Comparison of ENCODE assay signal across 9 mouse cellular contexts in genomic region chr9:95405946-95406570, GRCm38 (mm10). TPM values are rescaled to one million over a fixed set of nuclear protein-coding genes. Genes with fewer than 3 reads are reported as not detected.
DNase-seq lines count a peak whose midpoint lies in the region; ATAC-seq and TF ChIP-seq lines count a peak whose summit lies in the region.
"Had no signal": no experiment of that assay in that cellular context is flagged by ENCODE, and none has a peak within 500 bp of the region (broad histone marks: within the 10 kb centered on the region; RNA-seq: fewer than 3 reads in every experiment).

No protein-coding gene starts in this region.

- no peak for TF ChIP-seq CTCF in kidney, adult 2 months (conservative IDR thresholded peaks at IDR 0.05; ENCODE audit: insufficient read depth, insufficient read length, low read depth, low read length)

- DNase-seq in kidney, adult 2 months, result peak; percentile 2
- DNase-seq in kidney, adult 11 months, result no peak
- DNase-seq in ZHBTc4 (ENCODE audit: low read depth, low spot score), result peak; percentile 60
- peak; percentile 31 for DNase-seq in left cerebral cortex, postnatal 4 days
- DNase-seq in midbrain, embryonic 14.5 days, result peak; percentile 68
- peak; percentile 7 to 10 for DNase-seq in urinary bladder, postnatal 36 days (ENCODE audit: low spot score in 2 of 2)

- peak overlapping the region; percentile 89 for H3K9ac ChIP-seq in embryonic facial prominence, embryonic 13.5 days
- peak overlapping the region; percentile 78 for H3K9ac ChIP-seq in heart, embryonic 16.5 days (ENCODE audit: low read length)
- peak overlapping the region; percentile 82 for H3K9ac ChIP-seq in midbrain, embryonic 14.5 days (replicated peaks; ENCODE audit: low read length)

- H3K27me3 ChIP-seq in kidney, adult 2 months (replicated peaks; ENCODE audit: control insufficient read depth, insufficient read depth, low read length), result peaks cover 3% of the 10 kb centered on the region; the same call in 1 of the 2 replicates
- H3K27me3 ChIP-seq in embryonic facial prominence, embryonic 13.5 days, result peaks cover 13% of the 10 kb centered on the region
- H3K27me3 ChIP-seq in heart, embryonic 16.5 days (ENCODE audit: control insufficient read depth, insufficient read depth, low read length), result peaks cover 19% of the 10 kb centered on the region
- H3K27me3 ChIP-seq in midbrain, embryonic 14.5 days (ENCODE audit: control insufficient read depth, insufficient read depth, low read length), result no peaks in the 10 kb centered on the region; the same call in 1 of the 2 replicates

- H3K4me3 ChIP-seq in kidney, adult 2 months (ENCODE audit: insufficient read depth, low read depth, low read length), result peak overlapping the region; percentile 49
- H3K4me3 ChIP-seq in embryonic facial prominence, embryonic 13.5 days, result peak overlapping the region; percentile 81
- peak overlapping the region; percentile 79 for H3K4me3 ChIP-seq in heart, embryonic 16.5 days (ENCODE audit: low read length)
- peak overlapping the region; percentile 66 for H3K4me3 ChIP-seq in midbrain, embryonic 14.5 days (replicated peaks; ENCODE audit: low read depth, low read length)

- no peak for ATAC-seq in embryonic facial prominence, embryonic 13.5 days (ENCODE audit: insufficient number of reproducible peaks, insufficient read depth, low FRiP score, low TSS enrichment, low read depth)
- peak; percentile 14 for ATAC-seq in heart, embryonic 16.5 days (replicated peaks; ENCODE audit: extremely low read depth, insufficient read depth, low FRiP score)
- ATAC-seq in midbrain, embryonic 14.5 days (ENCODE audit: low FRiP score, low TSS enrichment), result peak; percentile 36

- no peaks in the 10 kb centered on the region for H3K36me3 ChIP-seq in kidney, adult 2 months (ENCODE audit: control insufficient read depth, insufficient read depth, low read length)
- peaks cover 9% of the 10 kb centered on the region; the same call in 1 of the 2 replicates for H3K36me3 ChIP-seq in embryonic facial prominence, embryonic 13.5 days
- H3K36me3 ChIP-seq in heart, embryonic 16.5 days (ENCODE audit: control insufficient read depth, insufficient read depth), result no peaks in the 10 kb centered on the region
- no peaks in the 10 kb centered on the region for H3K36me3 ChIP-seq in midbrain, embryonic 14.5 days (ENCODE audit: control insufficient read depth, insufficient read depth, low read length)
- H3K36me3 ChIP-seq: G1E had no signal

- no peaks in the 10 kb centered on the region for H3K4me1 ChIP-seq in kidney, adult 2 months (ENCODE audit: control insufficient read depth, insufficient read depth, low read length)
- H3K4me1 ChIP-seq in embryonic facial prominence, embryonic 13.5 days, result peaks cover 43% of the 10 kb centered on the region
- H3K4me1 ChIP-seq in heart, embryonic 16.5 days (ENCODE audit: control insufficient read depth, insufficient read depth, low read length), result peaks cover 13% of the 10 kb centered on the region
- H3K4me1 ChIP-seq in midbrain, embryonic 14.5 days (ENCODE audit: control insufficient read depth, insufficient read depth, low read length), result peaks cover 9% of the 10 kb centered on the region; the same call in 1 of the 2 replicates

- intact Hi-C loops in left cerebral cortex, postnatal 4 days (cut with DNase I), result loop anchor here (2.0 to 10.0 kb wide), 3 partner anchors 67 to 667 kb away; no protein-coding TSS in a partner anchor

- TF ChIP-seq POLR2A in kidney, adult 2 months (IDR thresholded peaks at IDR 0.05; ENCODE audit: low read depth, low read length), result no peak

- 2% methylated on average over 71 of the region's 72 CpGs for WGBS in kidney, adult 2 months
- under 1% methylated on average over 72 of the region's 72 CpGs for WGBS in embryonic facial prominence, embryonic 13.5 days
- WGBS in heart, embryonic 16.5 days, result under 1% methylated on average over 71 of the region's 72 CpGs
- WGBS in midbrain, embryonic 14.5 days, result under 1% methylated on average over 70 of the region's 72 CpGs

- H3K27ac ChIP-seq in kidney, adult 2 months (ENCODE audit: insufficient read depth, low read depth, low read length), result peak overlapping the region; percentile 69; the same call in 1 of the 2 replicates
- peak overlapping the region; percentile 90 for H3K27ac ChIP-seq in embryonic facial prominence, embryonic 13.5 days
- peak overlapping the region; percentile 42; the same call in 1 of the 2 replicates for H3K27ac ChIP-seq in heart, embryonic 16.5 days (ENCODE audit: low read length)
- H3K27ac ChIP-seq in midbrain, embryonic 14.5 days (replicated peaks; ENCODE audit: low read depth, low read length), result peak overlapping the region; percentile 80

- no peaks in the 10 kb centered on the region for H3K9me3 ChIP-seq in embryonic facial prominence, embryonic 13.5 days
- H3K9me3 ChIP-seq in heart, embryonic 16.5 days (replicated peaks; ENCODE audit: control insufficient read depth, low read length), result no peaks in the 10 kb centered on the region
- no peaks in the 10 kb centered on the region for H3K9me3 ChIP-seq in midbrain, embryonic 14.5 days (ENCODE audit: control insufficient read depth, low read length)

- peak overlapping the region; percentile 94 for H3K4me2 ChIP-seq in embryonic facial prominence, embryonic 13.5 days
- peak overlapping the region; percentile 99 for H3K4me2 ChIP-seq in heart, embryonic 16.5 days (ENCODE audit: low read depth, low read length)
- H3K4me2 ChIP-seq in midbrain, embryonic 14.5 days (ENCODE audit: low read length), result peak overlapping the region; percentile 96

RNA-seq across cellular contexts. Expression of gene Chst2, which starts 0.5 kb away (rescaled TPM):
- polyA plus RNA-seq in kidney, adult 2 months (2012; rRNA removed), result 2.6 and 3.3 TPM in 2 replicates
- 13.2 and 13.5 TPM in 2 replicates for polyA plus RNA-seq in embryonic facial prominence, embryonic 13.5 days (2015; fragmentation: Nextera tagmentation; extraction: Ambion mirVana)
- polyA plus RNA-seq in heart, embryonic 16.5 days (2015; fragmentation: Nextera tagmentation; extraction: Ambion mirVana), result 1.3 and 2.0 TPM in 2 replicates
- 10 to 100 TPM; 53.2 to 63.3 TPM for total RNA-seq in left cerebral cortex, postnatal 4 days (2021)
- polyA plus RNA-seq in midbrain, embryonic 14.5 days (2014; fragmentation: Nextera tagmentation; extraction: Ambion mirVana), result 17.5 and 17.9 TPM in 2 replicates
- polyA plus RNA-seq: G1E had no signal
